Mouse (Mus musculus) spleen, adult 2 months (tissue): ENCODE results near the gene Kirrel3. TPM values are rescaled to one million over a fixed set of nuclear protein-coding genes. Genes with fewer than 3 reads are reported as not detected.

ENCODE experiments used
- DNase-seq, 2 experiments: peaks; one replicate each; pipeline versions ENCODE4 v3.0.0 to v3.0.0-alpha.2; 2012 to 2021; ENCODE audit warnings: low spot score in 2 of 2, low read depth in 1 of 2
- H3K27ac ChIP-seq: fragments of 200-500 bp; 2 replicates; pipeline ENCODE4 v1.5.1; 2012; ENCODE audit warnings: low read length, inconsistent platforms; ENCODE audit not compliant: insufficient read depth
- H3K27me3 ChIP-seq: fragments of 200-500 bp; 2 replicates; pipeline ENCODE4 v1.6.1; 2012; ENCODE audit warnings: mild to moderate bottlenecking, moderate library complexity, low read length, inconsistent platforms; ENCODE audit not compliant: control insufficient read depth, insufficient read depth
- H3K36me3 ChIP-seq: fragments of 200-500 bp; 2 replicates; pipeline ENCODE4 v1.6.1; 2012; ENCODE audit warnings: mild to moderate bottlenecking, low read length, inconsistent platforms; ENCODE audit not compliant: control insufficient read depth, insufficient read depth
- H3K4me1 ChIP-seq: fragments of 200-500 bp; 2 replicates; pipeline ENCODE4 v1.6.1; 2011; ENCODE audit warnings: inconsistent platforms; ENCODE audit not compliant: control insufficient read depth, insufficient read depth, insufficient read length
- H3K4me3 ChIP-seq: fragments of 200-500 bp; 2 replicates; pipeline ENCODE4 v1.5.1; 2011; ENCODE audit warnings: mild to moderate bottlenecking, inconsistent platforms; ENCODE audit not compliant: insufficient read depth, insufficient read length; ENCODE audit errors: extremely low read depth
- CTCF ChIP-seq: fragments of 200-500 bp; IDR thresholded peaks from 2 replicates; pipeline ENCODE4 v1.5.1; 2011; ENCODE audit warnings: mild to moderate bottlenecking, inconsistent platforms; ENCODE audit not compliant: insufficient read depth, insufficient read length, insufficient replicate concordance; ENCODE audit errors: extremely low read depth
- POLR2A ChIP-seq: fragments of 200-500 bp; IDR thresholded peaks from 2 replicates; pipeline ENCODE4 v1.6.1; 2011; ENCODE audit warnings: low read depth, low read length, inconsistent platforms
- WGBS: fragments of 180-500 bp; shearing (Covaris S2); methylation state at CpG from one replicate; pipeline ENCODE4 v1.1.7; 2018; 5-methylcytosine and 5-hydroxymethylcytosine counted together
- polyA plus RNA-seq: library from polyadenylated mRNA; depleted of rRNA; stranded (reverse); fragments of >200 nt; gene quantifications from 2 replicates; pipeline ENCODE4 v1.2.3, GENCODE M21; 2012

Kirrel3 gene
- polyA plus RNA-seq, 1 experiment, result 0.23 TPM

- H3K27ac ChIP-seq, result no peak overlapping the region
- 87% methylated on average over 14 of the region's 14 CpGs for WGBS
- no peaks in the 10 kb centered on the region for H3K27me3 ChIP-seq
- TF ChIP-seq CTCF (no peak), POLR2A (no peak)
- no peaks in the 10 kb centered on the region for H3K36me3 ChIP-seq
- H3K4me3 ChIP-seq, result no peak overlapping the region
- no peak for DNase-seq
- no peaks in the 10 kb centered on the region for H3K4me1 ChIP-seq
Observed at GRCm38 (mm10) chr9:35007697-35008341, 522.1 kb downstream of the Kirrel3 start.

GRCm38 (mm10) chr9:35016762-35017161 is 531.1 kb downstream of the Kirrel3 start:
- no peaks in the 10 kb centered on the region for H3K27me3 ChIP-seq
- no peaks in the 10 kb centered on the region for H3K4me1 ChIP-seq
- no peak overlapping the region for H3K4me3 ChIP-seq
- peak; percentile 3 to 40 for DNase-seq
- H3K27ac ChIP-seq, result no peak overlapping the region
- WGBS, result 22% methylated on average over 4 of the region's 4 CpGs
- H3K36me3 ChIP-seq, result no peaks in the 10 kb centered on the region
- TF ChIP-seq CTCF (peak; percentile 17; the same call in 1 of the 2 replicates), POLR2A (no peak)

- H3K4me1 ChIP-seq, result no peaks in the 10 kb centered on the region
- WGBS, result 5% methylated on average over 13 of the region's 13 CpGs
- no peaks in the 10 kb centered on the region for H3K27me3 ChIP-seq
- no peaks in the 10 kb centered on the region for H3K36me3 ChIP-seq
- DNase-seq, result no peak
- no peak overlapping the region for H3K27ac ChIP-seq
- no peak overlapping the region for H3K4me3 ChIP-seq
- no peak for TF ChIP-seq POLR2A
- TF ChIP-seq CTCF, result no peak
Observed at GRCm38 (mm10) chr9:35017563-35017962, 531.9 kb downstream of the Kirrel3 start.

- WGBS, result 10% methylated on average over 5 of the region's 5 CpGs
- no peaks in the 10 kb centered on the region for H3K36me3 ChIP-seq
- H3K4me3 ChIP-seq, result no peak overlapping the region
- H3K27me3 ChIP-seq, result no peaks in the 10 kb centered on the region
- DNase-seq, result no peak
- H3K4me1 ChIP-seq, result no peaks in the 10 kb centered on the region
- TF ChIP-seq CTCF, result no peak
- no peak for TF ChIP-seq POLR2A
- no peak overlapping the region for H3K27ac ChIP-seq
Observed at GRCm38 (mm10) chr9:35018056-35018455, 532.4 kb downstream of the Kirrel3 start.

- no peak for DNase-seq
- TF ChIP-seq CTCF (no peak), POLR2A (no peak)
- no peak overlapping the region for H3K4me3 ChIP-seq
- 23% methylated on average over 3 of the region's 3 CpGs for WGBS
- H3K27me3 ChIP-seq, result no peaks in the 10 kb centered on the region
- no peaks in the 10 kb centered on the region for H3K4me1 ChIP-seq
- no peaks in the 10 kb centered on the region for H3K36me3 ChIP-seq
- H3K27ac ChIP-seq, result no peak overlapping the region
Observed at GRCm38 (mm10) chr9:35019372-35019771, 533.7 kb downstream of the Kirrel3 start.

- no peak for TF ChIP-seq POLR2A
- no peak for TF ChIP-seq CTCF
- H3K4me1 ChIP-seq, result no peaks in the 10 kb centered on the region
- no peak overlapping the region for H3K27ac ChIP-seq
- no peaks in the 10 kb centered on the region for H3K36me3 ChIP-seq
- no peaks in the 10 kb centered on the region for H3K27me3 ChIP-seq
- H3K4me3 ChIP-seq, result no peak overlapping the region
- no peak for DNase-seq
- 67% methylated on average over 11 of the region's 11 CpGs for WGBS
Observed at GRCm38 (mm10) chr9:35020015-35020653, 534.4 kb downstream of the Kirrel3 start.

GRCm38 (mm10) chr9:35021744-35022143 is 536.0 kb downstream of the Kirrel3 start:
- Histone ChIP-seq H3K4me1 (no peaks in the 10 kb centered on the region), H3K27me3 (no peaks in the 10 kb centered on the region), H3K27ac (no peak overlapping the region), H3K4me3 (no peak overlapping the region), H3K36me3 (no peaks in the 10 kb centered on the region)
- TF ChIP-seq CTCF (no peak), POLR2A (no peak)
- DNase-seq, result no peak
- WGBS, result 75% methylated on average over 1 of the region's 1 CpGs
